ENCODE assay signal across 13 mouse cellular contexts in genomic region chr1:132559045-132559444, GRCm38 (mm10). TPM values are rescaled to one million over a fixed set of nuclear protein-coding genes. Genes with fewer than 3 reads are reported as not detected.
DNase-seq lines count a peak whose midpoint lies in the region; ATAC-seq lines count a peak whose summit lies in the region.
"Had no signal": no experiment of that assay in that cellular context is flagged by ENCODE, and none has a peak within 500 bp of the region (broad histone marks: within the 10 kb centered on the region; RNA-seq: fewer than 3 reads in every experiment).

No protein-coding gene starts in this region.

- no peak overlapping the region for H3K4me2 ChIP-seq in midbrain, embryonic 16.5 days (ENCODE audit: low read length)
- no peak overlapping the region for H3K4me2 ChIP-seq in midbrain, embryonic 14.5 days (ENCODE audit: low read length)

- H3K27ac ChIP-seq in midbrain, embryonic 10.5 days (replicated peaks), result peak overlapping the region; percentile 80
- no peak overlapping the region; the same call in 1 of the 2 replicates for H3K27ac ChIP-seq in midbrain, embryonic 16.5 days (ENCODE audit: low read length)
- H3K27ac ChIP-seq in hindbrain, embryonic 10.5 days, result peak overlapping the region; percentile 76
- peak overlapping the region; percentile 66 for H3K27ac ChIP-seq in midbrain, embryonic 14.5 days (replicated peaks; ENCODE audit: low read depth, low read length)

- peaks cover 59% of the 10 kb centered on the region for H3K4me1 ChIP-seq in midbrain, embryonic 10.5 days
- peaks cover 32% of the 10 kb centered on the region for H3K4me1 ChIP-seq in midbrain, embryonic 16.5 days (ENCODE audit: control insufficient read depth, insufficient read depth, low read length)
- peaks cover 64% of the 10 kb centered on the region for H3K4me1 ChIP-seq in hindbrain, embryonic 10.5 days (replicated peaks)
- H3K4me1 ChIP-seq in midbrain, embryonic 14.5 days (ENCODE audit: control insufficient read depth, insufficient read depth, low read length), result peaks cover 55% of the 10 kb centered on the region

- no peaks in the 10 kb centered on the region for H3K9me3 ChIP-seq in midbrain, embryonic 10.5 days (replicated peaks)
- H3K9me3 ChIP-seq in midbrain, embryonic 16.5 days (replicated peaks; ENCODE audit: control insufficient read depth, low read length, poor library complexity, severe bottlenecking), result no peaks in the 10 kb centered on the region
- H3K9me3 ChIP-seq in hindbrain, embryonic 10.5 days, result no peaks in the 10 kb centered on the region
- H3K9me3 ChIP-seq in midbrain, embryonic 14.5 days (ENCODE audit: control insufficient read depth, low read length), result no peaks in the 10 kb centered on the region

- peaks cover 17% of the 10 kb centered on the region for H3K27me3 ChIP-seq in midbrain, embryonic 10.5 days (ENCODE audit: low read depth, poor library complexity, severe bottlenecking)
- no peaks in the 10 kb centered on the region for H3K27me3 ChIP-seq in midbrain, embryonic 16.5 days (ENCODE audit: control insufficient read depth, insufficient read depth, low read depth, low read length)
- H3K27me3 ChIP-seq in hindbrain, embryonic 10.5 days (ENCODE audit: insufficient read depth, poor library complexity, severe bottlenecking), result peaks cover 23% of the 10 kb centered on the region; the same call in 1 of the 2 replicates
- no peaks in the 10 kb centered on the region for H3K27me3 ChIP-seq in midbrain, embryonic 14.5 days (ENCODE audit: control insufficient read depth, insufficient read depth, low read length)

- 21% methylated on average over 6 of the region's 6 CpGs for whole genome bisulfite sequencing in midbrain, embryonic 10.5 days
- WGBS in midbrain, embryonic 16.5 days, result 12% methylated on average over 6 of the region's 6 CpGs
- 8% methylated on average over 6 of the region's 6 CpGs for WGBS in hindbrain, embryonic 10.5 days
- WGBS in midbrain, embryonic 14.5 days, result 9% methylated on average over 6 of the region's 6 CpGs

- no peak overlapping the region for H3K4me3 ChIP-seq in midbrain, embryonic 10.5 days
- H3K4me3 ChIP-seq in midbrain, embryonic 16.5 days (ENCODE audit: low read depth, low read length), result no peak overlapping the region
- H3K4me3 ChIP-seq in hindbrain, embryonic 10.5 days, result no peak overlapping the region
- H3K4me3 ChIP-seq in midbrain, embryonic 14.5 days (replicated peaks; ENCODE audit: low read depth, low read length), result no peak overlapping the region

- H3K36me3 ChIP-seq in midbrain, embryonic 10.5 days, result no peaks in the 10 kb centered on the region
- H3K36me3 ChIP-seq in midbrain, embryonic 16.5 days (ENCODE audit: control insufficient read depth, insufficient read depth, low read length), result no peaks in the 10 kb centered on the region
- no peaks in the 10 kb centered on the region for H3K36me3 ChIP-seq in hindbrain, embryonic 10.5 days
- no peaks in the 10 kb centered on the region for H3K36me3 ChIP-seq in midbrain, embryonic 14.5 days (ENCODE audit: control insufficient read depth, insufficient read depth, low read length)

- H3K9ac ChIP-seq in midbrain, embryonic 16.5 days (ENCODE audit: low read depth, low read length), result no peak overlapping the region
- no peak overlapping the region for H3K9ac ChIP-seq in midbrain, embryonic 14.5 days (replicated peaks; ENCODE audit: low read length)

- ATAC-seq in midbrain, embryonic 16.5 days, result no peak
- no peak for ATAC-seq in midbrain, embryonic 14.5 days (ENCODE audit: low FRiP score, low TSS enrichment)

- peak; percentile 50 for DNase-seq in midbrain, embryonic 10.5 days (ENCODE audit: low spot score)
- DNase-seq in hindbrain, embryonic 10.5 days (ENCODE audit: low spot score), result peak; percentile 64
- DNase-seq in midbrain, embryonic 14.5 days, result peak; percentile 64
- DNase-seq in yolk sac, embryonic 10.5 days (ENCODE audit: low spot score), result no peak
- no peak for DNase-seq in heart, adult 11 months
- no peak for DNase-seq in urinary bladder, postnatal 10 days (ENCODE audit: low spot score)
- no peak for DNase-seq in kidney, postnatal 14 days
- DNase-seq: adrenal gland, postnatal 36 days; heart, postnatal 14 days; kidney, adult 9 months had no signal

RNA-seq across cellular contexts. Expression of gene Cntn2, which starts 16.0 kb away (rescaled TPM):
- 14.2 and 34.9 TPM in 2 replicates for polyA plus RNA-seq in midbrain, embryonic 10.5 days (2016; fragmentation: Nextera tagmentation; extraction: Ambion mirVana)
- 28.2 and 34.6 TPM in 2 replicates for polyA plus RNA-seq in midbrain, embryonic 16.5 days (2015; fragmentation: Nextera tagmentation; extraction: Ambion mirVana)
- 41.2 and 87.6 TPM in 2 replicates for polyA plus RNA-seq in hindbrain, embryonic 10.5 days (2016; fragmentation: Nextera tagmentation; extraction: Ambion mirVana)
- 36.9 and 65.3 TPM in 2 replicates for polyA plus RNA-seq in midbrain, embryonic 14.5 days (2014; fragmentation: Nextera tagmentation; extraction: Ambion mirVana)
- polyA plus RNA-seq: spleen, adult 2 months; testis, adult 2 months had no signal

RNA-seq across cellular contexts. Expression of gene Tmem81, which starts 53.0 kb away (rescaled TPM):
- polyA plus RNA-seq in midbrain, embryonic 10.5 days (2016; fragmentation: Nextera tagmentation; extraction: Ambion mirVana), result 1.2 and 1.6 TPM in 2 replicates
- polyA plus RNA-seq in midbrain, embryonic 16.5 days (2015; fragmentation: Nextera tagmentation; extraction: Ambion mirVana), result 0.81 and 1.3 TPM in 2 replicates
- 1.1 and 1.9 TPM in 2 replicates for polyA plus RNA-seq in hindbrain, embryonic 10.5 days (2016; fragmentation: Nextera tagmentation; extraction: Ambion mirVana)
- 1.1 and 1.3 TPM in 2 replicates for polyA plus RNA-seq in midbrain, embryonic 14.5 days (2014; fragmentation: Nextera tagmentation; extraction: Ambion mirVana)

Comparison
In these comparisons a context has a peak if more than half of its experiments do, and no peak if none do; other contexts are left out.
1. DNase-seq: peak in midbrain, embryonic 10.5 days (single experiment), hindbrain, embryonic 10.5 days (single experiment) and midbrain, embryonic 14.5 days (single experiment); none in yolk sac, embryonic 10.5 days (single experiment), heart, adult 11 months (single experiment), urinary bladder, postnatal 10 days (single experiment) and kidney, postnatal 14 days (single experiment).